Mouse (Mus musculus): ENCODE measurements around the gene Krcc1. TPM values are rescaled to one million over a fixed set of nuclear protein-coding genes. Genes with fewer than 3 reads are reported as not detected.
A peak's percentile ranks its signal among the peaks of the same experiment; 100 is the strongest.

The Krcc1 gene
- polyA plus RNA-seq (2015; fragmentation: Nextera tagmentation; extraction: Ambion mirVana) = 54.4 and 56.0 TPM in 2 replicates

GRCm38 (mm10) chr6:71271389-71272315, at the start of gene Krcc1:
TSS of gene Krcc1 (plus strand) at chr6:71271677.
- H3K27ac ChIP-seq = peak within 1 kb of the TSS; percentile 98
- ATAC-seq (replicated peaks; ENCODE audit: low FRiP score) = peak; percentile 95
- no peaks in the 10 kb centered on the region for H3K36me3 ChIP-seq
- H3K4me3 ChIP-seq (replicated peaks) = peak within 1 kb of the TSS; percentile 90
- peaks cover 15% of the 10 kb centered on the region for H3K4me1 ChIP-seq
- H3K9me3 ChIP-seq (replicated peaks) = no peaks in the 10 kb centered on the region
- under 1% methylated on average over 70 of the region's 84 CpGs for WGBS
- H3K27me3 ChIP-seq = no peaks in the 10 kb centered on the region
- peak within 1 kb of the TSS; percentile 99 for H3K9ac ChIP-seq
- H3K4me2 ChIP-seq = peak within 1 kb of the TSS; percentile 65

DNA sequence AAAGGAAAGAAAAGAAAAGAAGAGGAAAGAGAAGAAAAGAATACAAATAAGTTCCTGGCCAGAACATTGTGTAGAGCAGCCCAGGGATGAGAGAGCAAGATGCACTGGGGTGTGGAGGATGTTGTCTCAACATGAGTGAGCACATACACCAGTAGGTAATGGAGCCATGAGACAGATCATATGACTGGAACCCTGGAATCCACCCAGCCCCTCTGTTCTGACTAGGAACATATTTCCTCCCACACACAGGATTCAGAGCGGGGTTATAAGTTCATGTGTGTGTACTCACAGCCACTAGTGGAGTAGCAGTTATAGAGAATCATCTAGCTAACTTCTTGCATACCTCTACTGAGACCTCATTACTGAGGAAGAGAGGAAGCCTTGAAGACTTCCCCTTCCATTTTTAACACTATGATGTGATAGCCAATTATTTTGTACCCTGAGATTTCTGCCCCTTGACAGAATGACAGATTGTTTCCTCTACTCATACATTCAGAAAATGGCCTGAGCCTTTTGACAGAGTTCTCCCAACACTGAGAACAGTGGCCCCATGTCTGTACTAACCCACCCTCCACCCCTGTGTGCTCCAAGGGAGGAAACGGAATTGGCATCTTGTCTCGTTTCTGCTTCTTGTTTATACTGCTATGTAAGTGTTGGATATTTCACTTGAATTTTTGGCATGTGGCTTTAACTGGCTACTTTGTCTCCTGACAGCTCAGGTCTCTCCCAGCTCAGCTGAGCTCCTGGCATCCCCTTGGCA, 47.1 kb upstream of the Krcc1 start:
- 41% methylated on average over 3 of the region's 3 CpGs for WGBS
- Histone ChIP-seq H3K4me3 (replicated peaks) (no peak overlapping the region), H3K4me2 (no peak overlapping the region)

DNA sequence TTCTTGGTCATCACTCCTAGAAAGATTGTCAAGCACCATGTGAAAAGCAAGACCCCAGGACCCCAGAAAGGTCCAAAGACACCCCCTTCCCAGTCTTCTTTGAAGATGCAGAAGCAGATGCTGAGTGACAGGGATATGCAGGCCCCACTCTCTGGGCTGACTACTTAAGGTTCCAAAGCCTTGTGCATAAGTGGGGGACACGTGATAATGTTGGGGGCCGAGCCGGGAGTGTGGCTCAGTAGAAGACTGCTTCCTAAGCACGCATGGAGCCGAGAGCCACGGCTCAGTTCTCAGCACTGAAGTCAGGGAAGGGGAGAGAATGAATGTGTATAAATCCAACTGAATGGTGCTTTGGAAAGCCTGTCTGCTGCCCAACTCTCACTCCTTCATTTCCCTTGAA, 44.9 kb upstream of the Krcc1 start:
- H3K9me3 ChIP-seq (replicated peaks) = no peaks in the 10 kb centered on the region
- no peak overlapping the region for H3K27ac ChIP-seq
- H3K36me3 ChIP-seq = no peaks in the 10 kb centered on the region
- peaks cover 19% of the 10 kb centered on the region for H3K4me1 ChIP-seq
- H3K9ac ChIP-seq = no peak overlapping the region
- H3K4me3 ChIP-seq (replicated peaks) = no peak overlapping the region
- WGBS = 49% methylated on average over 6 of the region's 6 CpGs
- no peak overlapping the region for H3K4me2 ChIP-seq
- no peak for ATAC-seq (replicated peaks; ENCODE audit: low FRiP score)
- no peaks in the 10 kb centered on the region for H3K27me3 ChIP-seq

More for the DNA sequence above, 47.1 kb upstream of the Krcc1 start:
- ATAC-seq (replicated peaks; ENCODE audit: low FRiP score) = peak; percentile 71; the same call in 1 of the 2 replicates
- Histone ChIP-seq H3K36me3 (no peaks in the 10 kb centered on the region), H3K27me3 (no peaks in the 10 kb centered on the region), H3K9ac (no peak overlapping the region), H3K9me3 (replicated peaks) (no peaks in the 10 kb centered on the region), H3K27ac (no peak overlapping the region), H3K4me1 (peaks cover 19% of the 10 kb centered on the region)

GRCm38 (mm10) chr6:71227157-71227770, 44.2 kb upstream of the Krcc1 start:
- Histone ChIP-seq H3K4me3 (replicated peaks) (no peak overlapping the region), H3K9ac (no peak overlapping the region), H3K9me3 (replicated peaks) (no peaks in the 10 kb centered on the region), H3K4me1 (peaks cover 19% of the 10 kb centered on the region), H3K4me2 (no peak overlapping the region), H3K36me3 (no peaks in the 10 kb centered on the region), H3K27ac (no peak overlapping the region), H3K27me3 (no peaks in the 10 kb centered on the region)
- ATAC-seq (replicated peaks; ENCODE audit: low FRiP score) = 0 out of 2 replicates have a peak, but pooled peaks have one; percentile 66
- WGBS = 14% methylated on average over 7 of the region's 7 CpGs

GRCm38 (mm10) chr6:71235121-71235520, 36.4 kb upstream of the Krcc1 start:
- WGBS = 66% methylated on average over 13 of the region's 13 CpGs
- ATAC-seq (replicated peaks; ENCODE audit: low FRiP score) = no peak
- H3K27ac ChIP-seq = no peak overlapping the region
- H3K4me1 ChIP-seq = no peaks in the 10 kb centered on the region
- H3K4me2 ChIP-seq = no peak overlapping the region
- no peak overlapping the region for H3K4me3 ChIP-seq (replicated peaks)
- no peak overlapping the region for H3K9ac ChIP-seq
- no peaks in the 10 kb centered on the region for H3K9me3 ChIP-seq (replicated peaks)
- H3K36me3 ChIP-seq = no peaks in the 10 kb centered on the region
- H3K27me3 ChIP-seq = no peaks in the 10 kb centered on the region

GRCm38 (mm10) chr6:71235944-71236343, 35.5 kb upstream of the Krcc1 start:
- Histone ChIP-seq H3K27ac (no peak overlapping the region), H3K27me3 (no peaks in the 10 kb centered on the region), H3K4me3 (replicated peaks) (no peak overlapping the region), H3K4me2 (no peak overlapping the region), H3K9me3 (replicated peaks) (no peaks in the 10 kb centered on the region), H3K9ac (no peak overlapping the region), H3K36me3 (no peaks in the 10 kb centered on the region), H3K4me1 (no peaks in the 10 kb centered on the region)
- WGBS = 54% methylated on average over 3 of the region's 3 CpGs
- no peak for ATAC-seq (replicated peaks; ENCODE audit: low FRiP score)

- no peak overlapping the region for H3K4me2 ChIP-seq
- H3K4me1 ChIP-seq = no peaks in the 10 kb centered on the region
- WGBS = 77% methylated on average over 6 of the region's 6 CpGs
- no peaks in the 10 kb centered on the region for H3K9me3 ChIP-seq (replicated peaks)
- ATAC-seq (replicated peaks; ENCODE audit: low FRiP score) = no peak
- H3K27ac ChIP-seq = no peak overlapping the region
- H3K9ac ChIP-seq = no peak overlapping the region
- no peaks in the 10 kb centered on the region for H3K27me3 ChIP-seq
- no peaks in the 10 kb centered on the region for H3K36me3 ChIP-seq
- H3K4me3 ChIP-seq (replicated peaks) = no peak overlapping the region
These were observed 35.0 kb upstream of the Krcc1 start for GRCm38 (mm10) chr6:71236506-71236905.

GRCm38 (mm10) chr6:71237031-71237431, 34.4 kb upstream of the Krcc1 start:
- WGBS = 67% methylated on average over 6 of the region's 6 CpGs
- no peak for ATAC-seq (replicated peaks; ENCODE audit: low FRiP score)
- Histone ChIP-seq H3K9ac (no peak overlapping the region), H3K27ac (no peak overlapping the region), H3K36me3 (no peaks in the 10 kb centered on the region), H3K4me3 (replicated peaks) (no peak overlapping the region), H3K4me1 (no peaks in the 10 kb centered on the region), H3K9me3 (replicated peaks) (no peaks in the 10 kb centered on the region), H3K27me3 (no peaks in the 10 kb centered on the region), H3K4me2 (no peak overlapping the region)

DNA sequence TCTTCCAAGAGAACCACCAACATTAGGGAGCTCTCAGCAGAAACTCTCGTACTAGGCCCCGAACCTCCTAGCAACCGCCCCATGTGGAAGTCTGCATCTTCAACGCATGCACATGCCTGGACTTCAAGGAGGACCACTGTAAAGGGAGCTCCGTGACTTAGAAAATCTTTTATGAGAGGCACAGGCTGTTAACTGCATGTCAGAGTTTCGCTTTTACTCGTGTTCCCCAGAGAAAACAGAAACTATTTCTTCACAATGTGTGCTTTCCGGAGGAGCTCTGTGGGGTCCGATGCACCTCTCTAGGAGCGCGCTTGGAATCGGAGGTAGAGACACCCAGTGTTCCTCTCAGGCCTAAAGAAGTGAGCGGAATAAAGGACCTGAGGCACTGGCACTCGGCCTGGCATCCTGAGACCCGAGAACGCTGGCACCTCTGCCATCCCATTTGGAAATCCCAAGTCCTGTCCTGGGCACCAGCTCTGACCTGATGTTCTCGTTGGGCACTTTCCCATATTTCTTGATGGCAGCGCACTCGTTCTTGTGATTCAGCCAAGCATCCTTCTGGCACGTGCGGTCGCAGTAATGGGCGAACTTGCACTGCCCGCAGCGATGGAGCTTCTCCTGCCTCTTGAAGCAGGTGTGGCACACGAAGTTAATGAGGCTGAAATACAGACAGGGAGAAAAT, 32.3 kb upstream of the Krcc1 start:
- H3K36me3 ChIP-seq = no peaks in the 10 kb centered on the region
- H3K4me1 ChIP-seq = no peaks in the 10 kb centered on the region
- no peak overlapping the region for H3K4me2 ChIP-seq
- H3K4me3 ChIP-seq (replicated peaks) = no peak overlapping the region
- no peaks in the 10 kb centered on the region for H3K9me3 ChIP-seq (replicated peaks)
- no peaks in the 10 kb centered on the region for H3K27me3 ChIP-seq
- ATAC-seq (replicated peaks; ENCODE audit: low FRiP score) = no peak
- H3K27ac ChIP-seq = no peak overlapping the region
- 77% methylated on average over 26 of the region's 26 CpGs for WGBS
- H3K9ac ChIP-seq = no peak overlapping the region

DNA sequence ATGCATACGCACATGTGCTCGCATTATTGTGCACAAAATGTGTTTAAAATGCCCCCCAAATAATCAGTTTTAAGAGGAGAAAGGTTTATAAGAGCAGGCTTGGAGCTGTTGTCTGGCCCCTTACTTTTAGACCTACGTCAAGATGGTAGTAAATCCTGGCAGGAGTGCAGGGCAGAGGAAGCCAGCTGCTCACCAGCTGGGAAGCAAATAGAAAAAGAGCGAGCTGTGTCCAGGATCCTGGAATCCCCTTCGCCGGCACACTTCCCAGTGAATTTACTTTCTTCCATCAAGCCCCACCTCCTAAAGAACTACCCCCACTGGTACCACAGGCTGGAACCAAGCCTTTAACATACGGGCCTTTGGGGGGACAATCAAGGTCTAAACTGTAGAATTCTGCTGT, 30.6 kb upstream of the Krcc1 start:
- no peaks in the 10 kb centered on the region for H3K4me1 ChIP-seq
- 63% methylated on average over 7 of the region's 7 CpGs for WGBS
- no peak overlapping the region for H3K4me3 ChIP-seq (replicated peaks)
- H3K36me3 ChIP-seq = no peaks in the 10 kb centered on the region
- ATAC-seq (replicated peaks; ENCODE audit: low FRiP score) = no peak
- no peak overlapping the region for H3K9ac ChIP-seq
- no peaks in the 10 kb centered on the region for H3K27me3 ChIP-seq
- no peaks in the 10 kb centered on the region for H3K9me3 ChIP-seq (replicated peaks)
- no peak overlapping the region for H3K4me2 ChIP-seq
- H3K27ac ChIP-seq = no peak overlapping the region

GRCm38 (mm10) chr6:71242811-71243210, 28.7 kb upstream of the Krcc1 start:
- no peak for ATAC-seq (replicated peaks; ENCODE audit: low FRiP score)
- Histone ChIP-seq H3K4me2 (no peak overlapping the region), H3K4me1 (no peaks in the 10 kb centered on the region), H3K36me3 (no peaks in the 10 kb centered on the region), H3K9ac (no peak overlapping the region), H3K27me3 (no peaks in the 10 kb centered on the region), H3K4me3 (replicated peaks) (no peak overlapping the region), H3K27ac (no peak overlapping the region), H3K9me3 (replicated peaks) (no peaks in the 10 kb centered on the region)
- WGBS = 78% methylated on average over 1 of the region's 1 CpGs

All from kidney, embryonic 15.5 days (tissue).